Mouse (Mus musculus) kidney, postnatal 0 days (tissue): ENCODE measurements at regions not wholly inside any gene's neighbourhood (a gene's known extent, or its start where the extent isn't known, plus 50 kb on each side); places are given as distances from the start of the nearest gene placed in this dataset.

ENCODE experiments used
- ATAC-seq: fragments of 200-750 bp; cut with Nextera tagmentation; replicated peaks from 2 replicates; pipeline ENCODE4 v1.8.0; 2017; ENCODE audit warnings: low read depth, moderate number of reproducible peaks, moderate TSS enrichment, moderate library complexity; ENCODE audit not compliant: low FRiP score
- DNase-seq: peaks from one replicate; pipeline ENCODE4 v3.0.0-alpha.2; 2016; ENCODE audit warnings: low spot score
- H3K27ac ChIP-seq: fragments of 300-500 bp; sonication (generic); 2 replicates; pipeline ENCODE4 v1.5.1; 2014; ENCODE audit warnings: mild to moderate bottlenecking
- H3K27me3 ChIP-seq: fragments of 300-500 bp; sonication (generic); 2 replicates; pipeline ENCODE4 v1.6.1; 2014; ENCODE audit warnings: low read length, mixed read lengths; ENCODE audit not compliant: insufficient read depth
- H3K36me3 ChIP-seq: fragments of 300-500 bp; sonication (generic); 2 replicates; pipeline ENCODE4 v1.6.1; 2014; ENCODE audit warnings: low read length, mixed read lengths; ENCODE audit not compliant: insufficient read depth
- H3K4me1 ChIP-seq: fragments of 300-500 bp; sonication (generic); replicated peaks from 2 replicates; pipeline ENCODE4 v1.6.1; 2014; ENCODE audit warnings: antibody characterized with exemption, low read length, mixed read lengths; ENCODE audit not compliant: insufficient read depth
- H3K4me2 ChIP-seq: fragments of 300-500 bp; sonication (generic); 2 replicates; pipeline ENCODE4 v1.6.1; 2014; ENCODE audit warnings: mild to moderate bottlenecking, low read length, moderate library complexity, mixed read lengths
- H3K4me3 ChIP-seq: fragments of 300-500 bp; sonication (generic); replicated peaks from 2 replicates; pipeline ENCODE4 v1.5.1; 2014; ENCODE audit warnings: low read depth, low read length
- H3K9ac ChIP-seq: fragments of 300-500 bp; sonication (generic); 2 replicates; pipeline ENCODE4 v1.6.1; 2014; ENCODE audit warnings: low read depth, low read length
- H3K9me3 ChIP-seq: fragments of 300-500 bp; sonication (generic); replicated peaks from 2 replicates; pipeline ENCODE4 v1.6.1; 2016; ENCODE audit warnings: low read length, inconsistent platforms, mixed read lengths
- CTCF ChIP-seq: IDR thresholded peaks from 2 replicates; pipeline ENCODE4 v1.5.1; 2016; ENCODE audit warnings: antibody characterized with exemption, low read depth, mild to moderate bottlenecking, moderate library complexity
- WGBS: fragments of 180-500 bp; shearing (Covaris S2); extraction: QIAGEN DNeasy Blood & Tissue Kit; methylation state at CpG from one replicate; pipeline ENCODE4 v1.1.7; 2014; 5-methylcytosine and 5-hydroxymethylcytosine counted together

DNA sequence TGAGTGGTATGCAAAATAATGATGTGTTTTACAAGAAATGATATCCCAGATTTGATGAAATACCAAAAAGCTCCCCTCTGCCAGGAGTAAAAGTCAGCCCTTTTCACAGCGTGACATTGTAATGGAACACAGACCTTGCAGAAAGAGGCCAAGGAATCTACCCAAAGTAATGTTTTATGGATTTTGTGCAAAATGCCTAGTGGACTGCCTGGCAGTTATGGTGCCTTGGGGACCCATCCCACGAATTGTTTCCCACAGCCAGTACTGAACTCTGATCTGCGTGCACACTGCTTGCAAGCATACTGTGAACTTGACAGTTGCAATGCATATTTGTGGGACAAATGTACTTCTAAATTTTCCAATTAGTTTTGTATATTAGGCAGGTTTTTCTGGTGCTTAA, 251.3 kb upstream of the Marcks start:
- no peak for TF ChIP-seq CTCF
- DNase-seq (no peak), ATAC-seq (no peak)
- 72% methylated on average over 3 of the region's 3 CpGs for WGBS
- no peaks in the 10 kb centered on the region for H3K4me1 ChIP-seq
- H3K9me3 ChIP-seq, result no peaks in the 10 kb centered on the region
- no peak overlapping the region for H3K27ac ChIP-seq
- H3K4me3 ChIP-seq, result no peak overlapping the region
- H3K9ac ChIP-seq, result no peak overlapping the region
- H3K36me3 ChIP-seq, result no peaks in the 10 kb centered on the region
- no peaks in the 10 kb centered on the region for H3K27me3 ChIP-seq
- no peak overlapping the region for H3K4me2 ChIP-seq

- Histone ChIP-seq H3K9me3 (no peaks in the 10 kb centered on the region), H3K4me3 (no peak overlapping the region), H3K4me2 (no peak overlapping the region), H3K4me1 (no peaks in the 10 kb centered on the region), H3K36me3 (no peaks in the 10 kb centered on the region), H3K9ac (no peak overlapping the region), H3K27me3 (no peaks in the 10 kb centered on the region), H3K27ac (no peak overlapping the region)
- TF ChIP-seq CTCF, result no peak
- ATAC-seq, result no peak
- DNase-seq, result no peak
These were observed 247.5 kb upstream of the Marcks start for GRCm38 (mm10) chr10:37386216-37386615.

- H3K36me3 ChIP-seq, result no peaks in the 10 kb centered on the region
- ATAC-seq, result no peak
- no peak for DNase-seq
- no peaks in the 10 kb centered on the region for H3K4me1 ChIP-seq
- H3K9me3 ChIP-seq, result no peaks in the 10 kb centered on the region
- no peak overlapping the region for H3K4me2 ChIP-seq
- 89% methylated on average over 1 of the region's 1 CpGs for WGBS
- H3K4me3 ChIP-seq, result no peak overlapping the region
- no peaks in the 10 kb centered on the region for H3K27me3 ChIP-seq
- H3K9ac ChIP-seq, result no peak overlapping the region
- no peak for TF ChIP-seq CTCF
- H3K27ac ChIP-seq, result no peak overlapping the region
These were observed 241.3 kb upstream of the Marcks start for GRCm38 (mm10) chr10:37380024-37380423.

- no peaks in the 10 kb centered on the region for H3K36me3 ChIP-seq
- ATAC-seq, result no peak
These were observed 239.4 kb upstream of the Marcks start for GRCm38 (mm10) chr10:37378002-37378702.

DNA sequence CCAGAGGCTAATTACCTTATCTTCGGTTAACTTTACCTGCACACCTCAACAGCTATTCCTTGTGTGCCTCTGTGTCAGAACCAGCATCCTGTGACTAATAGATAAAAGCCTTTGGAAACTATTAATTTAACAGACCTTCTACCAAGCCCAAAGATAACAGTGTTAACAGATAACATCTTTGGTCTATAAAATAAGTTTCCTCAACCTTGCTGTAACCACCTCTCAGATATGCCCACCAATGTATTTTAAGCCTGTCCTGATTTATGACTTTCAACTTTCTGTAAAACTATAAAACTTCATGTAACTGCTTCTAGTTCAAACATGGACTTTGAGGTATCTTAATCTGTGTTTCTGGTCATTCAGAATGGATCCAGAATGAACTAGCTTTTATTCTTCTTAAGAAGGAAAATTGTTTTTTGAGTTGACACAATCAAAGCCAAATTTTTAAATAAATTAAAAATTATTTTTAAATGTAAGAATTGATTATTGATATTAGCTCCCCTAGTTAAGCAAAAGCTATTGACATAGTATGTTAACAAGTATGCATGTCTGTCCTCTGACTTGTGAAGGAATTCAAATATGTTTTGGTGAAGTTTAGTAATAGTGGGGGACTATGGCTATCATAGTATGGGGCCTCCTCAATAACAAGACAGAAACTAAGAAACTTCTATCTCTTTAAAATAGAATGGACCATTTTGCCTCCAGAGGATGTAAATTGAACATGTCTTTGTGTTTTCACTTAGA, 238.7 kb upstream of the Marcks start:
- ATAC-seq, result no peak

More at GRCm38 (mm10) chr10:37378002-37378702, 239.4 kb upstream of the Marcks start:
- no peak overlapping the region for H3K9ac ChIP-seq
- H3K27me3 ChIP-seq, result no peaks in the 10 kb centered on the region
- TF ChIP-seq CTCF, result no peak
- no peak for DNase-seq
- no peak overlapping the region for H3K4me2 ChIP-seq
- WGBS, result 50% methylated on average over 4 of the region's 4 CpGs
- H3K9me3 ChIP-seq, result no peaks in the 10 kb centered on the region
- no peak overlapping the region for H3K27ac ChIP-seq
- no peaks in the 10 kb centered on the region for H3K4me1 ChIP-seq
- no peak overlapping the region for H3K4me3 ChIP-seq

DNA sequence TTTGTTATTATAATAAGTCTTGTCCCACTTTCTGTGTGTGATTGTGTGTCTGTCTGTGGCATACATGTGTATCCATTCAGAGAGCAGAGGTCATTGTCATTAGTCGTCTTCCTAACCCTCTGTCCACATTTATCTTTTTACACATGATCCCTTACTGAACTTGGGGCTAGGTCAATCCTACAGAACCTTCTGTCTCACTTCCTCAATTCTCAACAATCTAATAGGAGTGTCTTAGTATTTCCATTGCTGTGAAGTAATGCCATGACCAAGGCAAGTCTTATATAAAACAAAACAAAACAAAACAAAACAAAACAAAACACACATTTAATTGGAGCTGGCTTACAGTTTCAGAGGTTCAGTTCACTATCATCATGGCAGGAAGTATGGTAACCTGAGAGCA, 237.5 kb upstream of the Marcks start:
- TF ChIP-seq CTCF, result no peak
- Histone ChIP-seq H3K4me1 (no peaks in the 10 kb centered on the region), H3K36me3 (no peaks in the 10 kb centered on the region), H3K4me3 (no peak overlapping the region), H3K27me3 (no peaks in the 10 kb centered on the region), H3K9ac (no peak overlapping the region), H3K27ac (no peak overlapping the region), H3K4me2 (no peak overlapping the region), H3K9me3 (no peaks in the 10 kb centered on the region)
- DNase-seq, result no peak
- no peak for ATAC-seq
- WGBS, result 63% methylated on average over 1 of the region's 1 CpGs

More for the DNA sequence above, 238.7 kb upstream of the Marcks start:
- no peak for TF ChIP-seq CTCF
- Histone ChIP-seq H3K4me1 (no peaks in the 10 kb centered on the region), H3K36me3 (no peaks in the 10 kb centered on the region), H3K27me3 (no peaks in the 10 kb centered on the region), H3K9ac (no peak overlapping the region), H3K9me3 (no peaks in the 10 kb centered on the region), H3K4me3 (no peak overlapping the region), H3K27ac (no peak overlapping the region), H3K4me2 (no peak overlapping the region)
- 68% methylated on average over 1 of the region's 1 CpGs for WGBS
- no peak for DNase-seq
